8 mouse cellular contexts compared by ENCODE assay signal in genomic region chr16:21289528-21289927, GRCm38 (mm10).
A peak's percentile ranks its signal among the peaks of the same experiment; 100 is the strongest.
DNase-seq lines count a peak whose midpoint lies in the region.

No protein-coding gene starts in this region.

- intact Hi-C loops in left cerebral cortex, postnatal 14 days (cut with DNase I) = no loop called here

- DNase-seq in adrenal gland, adult (ENCODE audit: inconsistent age in 2 of 2, low spot score in 1 of 2) = peak; percentile 10 to 39
- no peak for DNase-seq in adrenal gland, adult 8-10 months
- peak; percentile 22 for DNase-seq in urinary bladder, postnatal 25 days (ENCODE audit: low spot score)
- DNase-seq in urinary bladder, postnatal 10 days (ENCODE audit: low spot score) = no peak
- peak; percentile 63 to 79 for DNase-seq in left cerebral cortex, postnatal 14 days (ENCODE audit: low spot score in 2 of 2)
- DNase-seq in right cerebral cortex, postnatal 14 days = peak; percentile 52
- DNase-seq in thymus, postnatal 14 days = no peak
- DNase-seq in ovary, postnatal 14 days (ENCODE audit: low spot score) = no peak

Comparison
In these comparisons a context has a peak if more than half of its experiments do, and no peak if none do; other contexts are left out.
1. DNase-seq: peak in adrenal gland, adult (2 of 2), urinary bladder, postnatal 25 days (single experiment), left cerebral cortex, postnatal 14 days (2 of 2) and right cerebral cortex, postnatal 14 days (single experiment); none in adrenal gland, adult 8-10 months (single experiment), urinary bladder, postnatal 10 days (single experiment), thymus, postnatal 14 days (single experiment) and ovary, postnatal 14 days (single experiment).